Mouse (Mus musculus): ENCODE results near the gene Fut2. TPM values are rescaled to one million over a fixed set of nuclear protein-coding genes. Genes with fewer than 3 reads are reported as not detected.

Fut2 gene
- polyA plus RNA-seq, 1 experiment = 1.2 TPM

- Histone ChIP-seq H3K27ac (ENCODE audit: insufficient read depth, low read depth, low read length) (peak within 1 kb of the TSS; percentile 17), H3K4me1 (ENCODE audit: control insufficient read depth, insufficient read depth, insufficient read length, low read length) (no peaks in the 10 kb centered on the region; the same call in 1 of the 2 replicates), H3K36me3 (ENCODE audit: control insufficient read depth, insufficient read depth, low read length) (no peaks in the 10 kb centered on the region), H3K27me3 (ENCODE audit: control insufficient read depth, insufficient read depth, low read length) (peaks cover 24% of the 10 kb centered on the region), H3K4me3 (ENCODE audit: low read depth, low read length) (peak within 1 kb of the TSS; percentile 59)
- 80% methylated on average over 9 of the region's 9 CpGs for WGBS
- no peak for TF ChIP-seq POLR2A (IDR thresholded peaks at IDR 0.05; ENCODE audit: low read depth, low read length)
- no peak for TF ChIP-seq CTCF (IDR thresholded peaks at IDR 0.05; ENCODE audit: extremely low read depth, insufficient read length, insufficient replicate concordance, low read depth, low read length)
Observed at GRCm38 (mm10) chr7:45627261-45627660, 38.9 kb downstream of the Fut2 start, which contains the start of gene Rasip1. Gene Rasip1 (plus strand): TSS chr7:45627488.

GRCm38 (mm10) chr7:45626571-45627076 is 39.6 kb downstream of the Fut2 start:
- Histone ChIP-seq H3K4me3 (ENCODE audit: low read depth, low read length) (no peak overlapping the region), H3K27ac (ENCODE audit: insufficient read depth, low read depth, low read length) (no peak overlapping the region)
- WGBS = 89% methylated on average over 7 of the region's 7 CpGs

GRCm38 (mm10) chr7:45625481-45625880 is 40.7 kb downstream of the Fut2 start:
- WGBS = 84% methylated on average over 8 of the region's 8 CpGs

More at GRCm38 (mm10) chr7:45626571-45627076, 39.6 kb downstream of the Fut2 start:
- H3K27me3 ChIP-seq (ENCODE audit: control insufficient read depth, insufficient read depth, low read length) = peaks cover 21% of the 10 kb centered on the region
- TF ChIP-seq POLR2A (IDR thresholded peaks at IDR 0.05; ENCODE audit: low read depth, low read length) (no peak), CTCF (IDR thresholded peaks at IDR 0.05; ENCODE audit: extremely low read depth, insufficient read length, insufficient replicate concordance, low read depth, low read length) (no peak)
- H3K4me1 ChIP-seq (ENCODE audit: control insufficient read depth, insufficient read depth, insufficient read length, low read length) = no peaks in the 10 kb centered on the region; the same call in 1 of the 2 replicates
- no peaks in the 10 kb centered on the region for H3K36me3 ChIP-seq (ENCODE audit: control insufficient read depth, insufficient read depth, low read length)

GRCm38 (mm10) chr7:45624718-45625117 is 41.5 kb downstream of the Fut2 start:
- H3K4me3 ChIP-seq (ENCODE audit: low read depth, low read length) = no peak overlapping the region
- H3K27me3 ChIP-seq (ENCODE audit: control insufficient read depth, insufficient read depth, low read length) = peaks cover 16% of the 10 kb centered on the region
- no peaks in the 10 kb centered on the region; the same call in 1 of the 2 replicates for H3K4me1 ChIP-seq (ENCODE audit: control insufficient read depth, insufficient read depth, insufficient read length, low read length)
- TF ChIP-seq POLR2A (IDR thresholded peaks at IDR 0.05; ENCODE audit: low read depth, low read length) (no peak), CTCF (IDR thresholded peaks at IDR 0.05; ENCODE audit: extremely low read depth, insufficient read length, insufficient replicate concordance, low read depth, low read length) (no peak)
- no peak overlapping the region for H3K27ac ChIP-seq (ENCODE audit: insufficient read depth, low read depth, low read length)
- no peaks in the 10 kb centered on the region for H3K36me3 ChIP-seq (ENCODE audit: control insufficient read depth, insufficient read depth, low read length)
- 46% methylated on average over 3 of the region's 3 CpGs for WGBS

More at GRCm38 (mm10) chr7:45625481-45625880, 40.7 kb downstream of the Fut2 start:
- no peak for TF ChIP-seq CTCF (IDR thresholded peaks at IDR 0.05; ENCODE audit: extremely low read depth, insufficient read length, insufficient replicate concordance, low read depth, low read length)
- TF ChIP-seq POLR2A (IDR thresholded peaks at IDR 0.05; ENCODE audit: low read depth, low read length) = no peak
- H3K4me1 ChIP-seq (ENCODE audit: control insufficient read depth, insufficient read depth, insufficient read length, low read length) = no peaks in the 10 kb centered on the region; the same call in 1 of the 2 replicates
- peaks cover 21% of the 10 kb centered on the region for H3K27me3 ChIP-seq (ENCODE audit: control insufficient read depth, insufficient read depth, low read length)
- H3K27ac ChIP-seq (ENCODE audit: insufficient read depth, low read depth, low read length) = no peak overlapping the region
- H3K36me3 ChIP-seq (ENCODE audit: control insufficient read depth, insufficient read depth, low read length) = no peaks in the 10 kb centered on the region
- no peak overlapping the region for H3K4me3 ChIP-seq (ENCODE audit: low read depth, low read length)

GRCm38 (mm10) chr7:45623507-45623906 is 42.7 kb downstream of the Fut2 start:
- 92% methylated on average over 11 of the region's 11 CpGs for WGBS
- Histone ChIP-seq H3K4me1 (ENCODE audit: control insufficient read depth, insufficient read depth, insufficient read length, low read length) (no peaks in the 10 kb centered on the region), H3K36me3 (ENCODE audit: control insufficient read depth, insufficient read depth, low read length) (no peaks in the 10 kb centered on the region), H3K27me3 (ENCODE audit: control insufficient read depth, insufficient read depth, low read length) (peaks cover 21% of the 10 kb centered on the region), H3K27ac (ENCODE audit: insufficient read depth, low read depth, low read length) (no peak overlapping the region), H3K4me3 (ENCODE audit: low read depth, low read length) (no peak overlapping the region)
- no peak for TF ChIP-seq CTCF (IDR thresholded peaks at IDR 0.05; ENCODE audit: extremely low read depth, insufficient read length, insufficient replicate concordance, low read depth, low read length)
- TF ChIP-seq POLR2A (IDR thresholded peaks at IDR 0.05; ENCODE audit: low read depth, low read length) = no peak

GRCm38 (mm10) chr7:45621443-45621842 is 44.8 kb downstream of the Fut2 start, which contains the start of gene Izumo1:
Gene Izumo1 (plus strand): TSS chr7:45621811.
- TF ChIP-seq CTCF (IDR thresholded peaks at IDR 0.05; ENCODE audit: extremely low read depth, insufficient read length, insufficient replicate concordance, low read depth, low read length) = no peak
- TF ChIP-seq POLR2A (IDR thresholded peaks at IDR 0.05; ENCODE audit: low read depth, low read length) = no peak
- Histone ChIP-seq H3K27me3 (ENCODE audit: control insufficient read depth, insufficient read depth, low read length) (peaks cover 24% of the 10 kb centered on the region), H3K36me3 (ENCODE audit: control insufficient read depth, insufficient read depth, low read length) (no peaks in the 10 kb centered on the region), H3K27ac (ENCODE audit: insufficient read depth, low read depth, low read length) (no peak within 1 kb of the TSS), H3K4me1 (ENCODE audit: control insufficient read depth, insufficient read depth, insufficient read length, low read length) (peaks cover 5% of the 10 kb centered on the region), H3K4me3 (ENCODE audit: low read depth, low read length) (no peak within 1 kb of the TSS)
- 40% methylated on average over 9 of the region's 9 CpGs for whole genome bisulfite sequencing

- WGBS = 96% methylated on average over 5 of the region's 5 CpGs
- Histone ChIP-seq H3K36me3 (ENCODE audit: control insufficient read depth, insufficient read depth, low read length) (no peaks in the 10 kb centered on the region), H3K27me3 (ENCODE audit: control insufficient read depth, insufficient read depth, low read length) (peaks cover 33% of the 10 kb centered on the region), H3K27ac (ENCODE audit: insufficient read depth, low read depth, low read length) (no peak overlapping the region), H3K4me1 (ENCODE audit: control insufficient read depth, insufficient read depth, insufficient read length, low read length) (peaks cover 5% of the 10 kb centered on the region), H3K4me3 (ENCODE audit: low read depth, low read length) (no peak overlapping the region)
- TF ChIP-seq CTCF (IDR thresholded peaks at IDR 0.05; ENCODE audit: extremely low read depth, insufficient read length, insufficient replicate concordance, low read depth, low read length) (no peak), POLR2A (IDR thresholded peaks at IDR 0.05; ENCODE audit: low read depth, low read length) (no peak)
Observed at GRCm38 (mm10) chr7:45619592-45619991, 46.6 kb downstream of the Fut2 start.
